Mouse (Mus musculus): ENCODE measurements around the gene Ntm. TPM values are rescaled to one million over a fixed set of nuclear protein-coding genes. Genes with fewer than 3 reads are reported as not detected.

Gene Ntm
- polyA plus RNA-seq, 1 experiment from 2014 or later: 20.1 TPM

- Histone ChIP-seq H3K4me2 (no peak overlapping the region), H3K4me3 (replicated peaks) (no peak overlapping the region), H3K4me1 (replicated peaks) (peaks cover 14% of the 10 kb centered on the region), H3K9ac (replicated peaks) (no peak overlapping the region), H3K36me3 (no peaks in the 10 kb centered on the region), H3K27me3 (no peaks in the 10 kb centered on the region), H3K9me3 (no peaks in the 10 kb centered on the region), H3K27ac (no peak overlapping the region)
- 51% methylated on average over 5 of the region's 5 CpGs for WGBS
- no peak for ATAC-seq (ENCODE audit: insufficient number of reproducible peaks, insufficient read depth, low FRiP score, low TSS enrichment, low read depth)
Observed at GRCm38 (mm10) chr9:29568571-29568970, 394.4 kb downstream of the Ntm start.

- Histone ChIP-seq H3K27ac (no peak overlapping the region), H3K4me2 (no peak overlapping the region), H3K36me3 (no peaks in the 10 kb centered on the region), H3K9me3 (no peaks in the 10 kb centered on the region), H3K4me1 (replicated peaks) (peaks cover 19% of the 10 kb centered on the region), H3K27me3 (no peaks in the 10 kb centered on the region), H3K4me3 (replicated peaks) (no peak overlapping the region), H3K9ac (replicated peaks) (no peak overlapping the region)
- WGBS: 87% methylated on average over 5 of the region's 5 CpGs
- no peak for ATAC-seq (ENCODE audit: insufficient number of reproducible peaks, insufficient read depth, low FRiP score, low TSS enrichment, low read depth)
Observed at GRCm38 (mm10) chr9:29562419-29563071, 400.4 kb downstream of the Ntm start.

GRCm38 (mm10) chr9:29558915-29559314, 404.0 kb downstream of the Ntm start:
- H3K4me1 ChIP-seq (replicated peaks): peaks cover 9% of the 10 kb centered on the region
- no peak overlapping the region for H3K4me2 ChIP-seq
- no peaks in the 10 kb centered on the region for H3K27me3 ChIP-seq
- ATAC-seq (ENCODE audit: insufficient number of reproducible peaks, insufficient read depth, low FRiP score, low TSS enrichment, low read depth): no peak
- H3K4me3 ChIP-seq (replicated peaks): no peak overlapping the region
- no peaks in the 10 kb centered on the region for H3K36me3 ChIP-seq
- H3K27ac ChIP-seq: no peak overlapping the region
- 91% methylated on average over 4 of the region's 4 CpGs for WGBS
- no peaks in the 10 kb centered on the region for H3K9me3 ChIP-seq
- no peak overlapping the region for H3K9ac ChIP-seq (replicated peaks)

- H3K4me3 ChIP-seq (replicated peaks): no peak overlapping the region
- H3K36me3 ChIP-seq: no peaks in the 10 kb centered on the region
- H3K9ac ChIP-seq (replicated peaks): no peak overlapping the region
- H3K4me1 ChIP-seq (replicated peaks): no peaks in the 10 kb centered on the region
- no peaks in the 10 kb centered on the region; the same call in 1 of the 2 replicates for H3K27me3 ChIP-seq
- 87% methylated on average over 8 of the region's 8 CpGs for WGBS
- H3K27ac ChIP-seq: no peak overlapping the region
- H3K9me3 ChIP-seq: no peaks in the 10 kb centered on the region
- H3K4me2 ChIP-seq: no peak overlapping the region
- no peak for ATAC-seq (ENCODE audit: insufficient number of reproducible peaks, insufficient read depth, low FRiP score, low TSS enrichment, low read depth)
Observed at GRCm38 (mm10) chr9:29550582-29550981, 412.4 kb downstream of the Ntm start.

- Histone ChIP-seq H3K27me3 (no peaks in the 10 kb centered on the region; the same call in 1 of the 2 replicates), H3K9me3 (no peaks in the 10 kb centered on the region), H3K36me3 (no peaks in the 10 kb centered on the region), H3K9ac (replicated peaks) (no peak overlapping the region), H3K27ac (no peak overlapping the region), H3K4me3 (replicated peaks) (no peak overlapping the region), H3K4me2 (no peak overlapping the region), H3K4me1 (replicated peaks) (no peaks in the 10 kb centered on the region)
- ATAC-seq (ENCODE audit: insufficient number of reproducible peaks, insufficient read depth, low FRiP score, low TSS enrichment, low read depth): no peak
- WGBS: 93% methylated on average over 8 of the region's 8 CpGs
Observed at GRCm38 (mm10) chr9:29550107-29550506, 412.8 kb downstream of the Ntm start.

GRCm38 (mm10) chr9:29536415-29536814, 426.5 kb downstream of the Ntm start:
- ATAC-seq (ENCODE audit: insufficient number of reproducible peaks, insufficient read depth, low FRiP score, low TSS enrichment, low read depth): no peak
- no peak overlapping the region for H3K4me3 ChIP-seq (replicated peaks)
- H3K9ac ChIP-seq (replicated peaks): no peak overlapping the region
- no peak overlapping the region for H3K27ac ChIP-seq
- H3K36me3 ChIP-seq: no peaks in the 10 kb centered on the region
- peaks cover 8% of the 10 kb centered on the region for H3K4me1 ChIP-seq (replicated peaks)
- no peak overlapping the region for H3K4me2 ChIP-seq
- H3K9me3 ChIP-seq: no peaks in the 10 kb centered on the region
- peaks cover 4% of the 10 kb centered on the region; the same call in 1 of the 2 replicates for H3K27me3 ChIP-seq
- 79% methylated on average over 2 of the region's 2 CpGs for WGBS

- Histone ChIP-seq H3K9ac (replicated peaks) (no peak overlapping the region), H3K27me3 (peaks cover 4% of the 10 kb centered on the region; the same call in 1 of the 2 replicates), H3K4me3 (replicated peaks) (no peak overlapping the region), H3K4me2 (no peak overlapping the region), H3K36me3 (no peaks in the 10 kb centered on the region), H3K9me3 (no peaks in the 10 kb centered on the region), H3K4me1 (replicated peaks) (peaks cover 8% of the 10 kb centered on the region), H3K27ac (no peak overlapping the region)
- ATAC-seq (ENCODE audit: insufficient number of reproducible peaks, insufficient read depth, low FRiP score, low TSS enrichment, low read depth): no peak
- WGBS: 90% methylated on average over 6 of the region's 6 CpGs
Observed at GRCm38 (mm10) chr9:29534773-29535172, 428.2 kb downstream of the Ntm start.

- ATAC-seq (ENCODE audit: insufficient number of reproducible peaks, insufficient read depth, low FRiP score, low TSS enrichment, low read depth): no peak
- WGBS: 63% methylated on average over 7 of the region's 7 CpGs
- no peak overlapping the region for H3K9ac ChIP-seq (replicated peaks)
Observed at GRCm38 (mm10) chr9:29534304-29534703, 428.6 kb downstream of the Ntm start.

GRCm38 (mm10) chr9:29533556-29533955, 429.4 kb downstream of the Ntm start:
- H3K9me3 ChIP-seq: no peaks in the 10 kb centered on the region
- no peak overlapping the region for H3K4me2 ChIP-seq
- H3K4me3 ChIP-seq (replicated peaks): no peak overlapping the region
- H3K27ac ChIP-seq: no peak overlapping the region
- no peak overlapping the region for H3K9ac ChIP-seq (replicated peaks)
- WGBS: 47% methylated on average over 1 of the region's 1 CpGs
- ATAC-seq (ENCODE audit: insufficient number of reproducible peaks, insufficient read depth, low FRiP score, low TSS enrichment, low read depth): no peak
- H3K27me3 ChIP-seq: peaks cover 4% of the 10 kb centered on the region; the same call in 1 of the 2 replicates
- peaks cover 8% of the 10 kb centered on the region for H3K4me1 ChIP-seq (replicated peaks)
- no peaks in the 10 kb centered on the region for H3K36me3 ChIP-seq

More at GRCm38 (mm10) chr9:29534304-29534703, 428.6 kb downstream of the Ntm start:
- Histone ChIP-seq H3K27me3 (peaks cover 4% of the 10 kb centered on the region; the same call in 1 of the 2 replicates), H3K4me1 (replicated peaks) (peaks cover 8% of the 10 kb centered on the region), H3K36me3 (no peaks in the 10 kb centered on the region), H3K27ac (no peak overlapping the region), H3K4me2 (no peak overlapping the region), H3K4me3 (replicated peaks) (no peak overlapping the region), H3K9me3 (no peaks in the 10 kb centered on the region)

- no peak for ATAC-seq (ENCODE audit: insufficient number of reproducible peaks, insufficient read depth, low FRiP score, low TSS enrichment, low read depth)
- H3K36me3 ChIP-seq: no peaks in the 10 kb centered on the region
- no peaks in the 10 kb centered on the region for H3K9me3 ChIP-seq
- H3K4me3 ChIP-seq (replicated peaks): no peak overlapping the region
- no peak overlapping the region for H3K27ac ChIP-seq
- no peak overlapping the region for H3K4me2 ChIP-seq
- H3K9ac ChIP-seq (replicated peaks): no peak overlapping the region
- 74% methylated on average over 6 of the region's 6 CpGs for WGBS
- peaks cover 4% of the 10 kb centered on the region; the same call in 1 of the 2 replicates for H3K27me3 ChIP-seq
- H3K4me1 ChIP-seq (replicated peaks): peaks cover 8% of the 10 kb centered on the region
Observed at GRCm38 (mm10) chr9:29531147-29531917, 431.6 kb downstream of the Ntm start.

- Histone ChIP-seq H3K9ac (replicated peaks) (no peak overlapping the region), H3K27me3 (no peaks in the 10 kb centered on the region), H3K36me3 (no peaks in the 10 kb centered on the region), H3K9me3 (no peaks in the 10 kb centered on the region), H3K4me3 (replicated peaks) (no peak overlapping the region), H3K4me1 (replicated peaks) (0 out of 2 replicates have a peak, but pooled peaks cover 3% of the 10 kb centered on the region), H3K27ac (no peak overlapping the region), H3K4me2 (no peak overlapping the region)
- 88% methylated on average over 1 of the region's 1 CpGs for WGBS
- ATAC-seq (ENCODE audit: insufficient number of reproducible peaks, insufficient read depth, low FRiP score, low TSS enrichment, low read depth): no peak
Observed at GRCm38 (mm10) chr9:29524109-29524508, 438.8 kb downstream of the Ntm start.

All from limb, embryonic 12.5 days (tissue).